Mouse (Mus musculus) limb, embryonic 12.5 days (tissue): ENCODE results near the gene Aym1. TPM values are rescaled to one million over a fixed set of nuclear protein-coding genes. Genes with fewer than 3 reads are reported as not detected.
"Not testable (repeated sequence)": the region's sequence is repeated elsewhere in the genome, so short reads cannot be mapped to it uniquely, and the experiment has no call there.

Experiments used
- ATAC-seq: fragments of 200-750 bp; cut with Nextera tagmentation; 2 replicates; pipeline ENCODE4 v1.8.0; 2017; ENCODE audit warnings: low read depth, moderate TSS enrichment; ENCODE audit not compliant: insufficient number of reproducible peaks, insufficient read depth, low FRiP score, low TSS enrichment
- H3K27ac ChIP-seq: fragments of 300-500 bp; sonication (generic); 2 replicates; pipeline ENCODE4 v1.5.1; 2016; ENCODE audit warnings: mild to moderate bottlenecking, moderate library complexity
- H3K27me3 ChIP-seq: fragments of 300-500 bp; sonication (generic); 2 replicates; pipeline ENCODE4 v1.6.1; 2016; ENCODE audit warnings: mild to moderate bottlenecking, moderate library complexity
- H3K36me3 ChIP-seq: fragments of 300-500 bp; sonication (generic); 2 replicates; pipeline ENCODE4 v1.6.1; 2016; ENCODE audit warnings: mild to moderate bottlenecking, moderate library complexity
- H3K4me1 ChIP-seq: fragments of 300-500 bp; sonication (generic); replicated peaks from 2 replicates; pipeline ENCODE4 v1.6.1; 2016
- H3K4me2 ChIP-seq: fragments of 300-500 bp; sonication (generic); 2 replicates; pipeline ENCODE4 v1.6.1; 2016; ENCODE audit warnings: mild to moderate bottlenecking, moderate library complexity
- H3K4me3 ChIP-seq: fragments of 300-500 bp; sonication (generic); replicated peaks from 2 replicates; pipeline ENCODE4 v1.5.1; 2016; ENCODE audit warnings: mild to moderate bottlenecking
- H3K9ac ChIP-seq: fragments of 300-500 bp; sonication (generic); replicated peaks from 2 replicates; pipeline ENCODE4 v1.6.1; 2016; ENCODE audit warnings: mild to moderate bottlenecking, moderate library complexity
- H3K9me3 ChIP-seq: fragments of 300-500 bp; sonication (generic); 2 replicates; pipeline ENCODE4 v1.6.1; 2016; ENCODE audit warnings: mild to moderate bottlenecking, moderate library complexity
- WGBS: fragments of 180-500 bp; shearing (Covaris S2); methylation state at CpG from one replicate; pipeline ENCODE4 v1.1.7; 2016; 5-methylcytosine and 5-hydroxymethylcytosine counted together
- polyA plus RNA-seq: library from polyadenylated mRNA; unstranded; fragments of >200 nt; fragmentation: Nextera tagmentation; extraction: Ambion mirVana; gene quantifications from 2 replicates; pipeline ENCODE4 v1.2.1, GENCODE M21; 2016

The Aym1 gene
- polyA plus RNA-seq, 1 experiment from 2014 or later, result not detected

DNA sequence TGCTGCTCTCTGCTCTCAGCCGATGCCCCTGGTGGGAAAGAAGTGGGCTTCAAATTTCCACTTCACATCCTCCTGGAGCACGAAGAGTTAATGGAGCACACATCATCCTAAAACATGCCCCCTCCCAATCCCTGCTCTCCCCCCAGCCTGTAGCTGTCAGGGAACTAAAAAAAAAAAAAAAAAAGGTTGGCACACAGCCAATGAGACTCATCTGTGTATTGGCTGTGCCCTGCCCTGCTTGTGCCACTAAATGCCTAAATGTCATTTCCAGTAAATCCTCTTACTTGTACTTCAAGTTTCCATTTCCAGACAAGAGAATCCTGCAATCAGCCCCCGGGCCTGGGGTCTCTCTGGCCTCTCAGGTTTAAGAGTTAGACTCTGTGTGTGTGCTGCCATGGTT, 562 bp downstream of the Aym1 start:
- ATAC-seq, result no peak
- 49% methylated on average over 3 of the region's 3 CpGs for WGBS
- H3K9me3 ChIP-seq, result no peaks in the 10 kb centered on the region
- no peak overlapping the region for H3K4me3 ChIP-seq
- H3K9ac ChIP-seq, result no peak overlapping the region
- H3K27ac ChIP-seq, result no peak overlapping the region
- no peak overlapping the region for H3K4me2 ChIP-seq
- peaks cover 22% of the 10 kb centered on the region for H3K4me1 ChIP-seq
- H3K27me3 ChIP-seq, result peaks cover 22% of the 10 kb centered on the region
- no peaks in the 10 kb centered on the region for H3K36me3 ChIP-seq

DNA sequence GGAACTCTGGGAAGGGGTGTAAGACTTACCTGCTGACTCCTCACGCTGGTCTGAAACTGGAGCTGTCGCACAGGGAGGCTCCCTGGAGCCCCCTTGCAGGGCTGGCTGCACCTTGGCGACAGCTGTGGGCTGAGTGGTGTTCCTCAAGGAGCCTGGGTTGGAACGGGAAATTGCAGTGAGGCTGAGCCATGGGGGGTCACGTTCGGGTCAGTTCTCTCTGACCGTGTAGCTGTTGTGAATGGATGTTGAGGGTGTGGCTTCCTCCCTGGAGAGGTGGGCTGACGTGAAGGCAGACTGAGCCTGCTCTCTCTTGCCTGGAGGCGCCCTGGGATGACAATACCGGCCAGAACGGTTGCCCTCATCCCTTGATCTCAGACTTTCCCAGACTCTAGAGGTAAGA, 1.7 kb downstream of the Aym1 start:
- no peak for ATAC-seq
- no peak overlapping the region for H3K9ac ChIP-seq
- 3% methylated on average over 11 of the region's 11 CpGs for WGBS
- H3K27me3 ChIP-seq, result peaks cover 19% of the 10 kb centered on the region
- no peaks in the 10 kb centered on the region for H3K9me3 ChIP-seq
- peaks cover 22% of the 10 kb centered on the region for H3K4me1 ChIP-seq
- H3K4me2 ChIP-seq, result 0 out of 2 replicates have a peak overlapping the region, but pooled peaks have one; percentile 6
- no peak overlapping the region for H3K4me3 ChIP-seq
- H3K36me3 ChIP-seq, result no peaks in the 10 kb centered on the region
- no peak overlapping the region; the same call in 1 of the 2 replicates for H3K27ac ChIP-seq

DNA sequence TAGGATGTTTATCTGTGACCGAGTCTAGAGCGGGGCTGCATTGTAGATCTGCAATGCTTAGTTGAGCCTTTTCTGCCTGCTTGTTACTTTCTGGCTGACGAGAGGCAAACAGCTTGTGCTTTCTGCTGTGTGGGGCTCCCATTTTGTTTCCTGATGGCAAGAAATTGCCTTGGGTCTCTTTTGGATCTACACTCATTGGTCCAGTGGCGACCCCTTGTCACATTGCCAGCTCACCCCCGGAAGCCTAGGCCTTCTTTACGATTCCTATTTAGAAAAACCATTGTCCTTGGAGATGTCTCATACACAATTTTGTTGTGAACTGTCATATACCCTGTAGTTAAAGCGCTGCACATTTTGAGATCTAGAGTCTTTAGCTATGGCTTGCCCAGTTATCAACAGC, 4.2 kb downstream of the Aym1 start:
- peaks cover 22% of the 10 kb centered on the region for H3K4me1 ChIP-seq
- 73% methylated on average over 7 of the region's 7 CpGs for WGBS
- no peak for ATAC-seq
- peaks cover 24% of the 10 kb centered on the region for H3K27me3 ChIP-seq
- no peak overlapping the region for H3K4me2 ChIP-seq
- H3K9me3 ChIP-seq, result no peaks in the 10 kb centered on the region
- H3K27ac ChIP-seq, result no peak overlapping the region
- H3K9ac ChIP-seq, result no peak overlapping the region
- H3K4me3 ChIP-seq, result no peak overlapping the region
- H3K36me3 ChIP-seq, result no peaks in the 10 kb centered on the region

DNA sequence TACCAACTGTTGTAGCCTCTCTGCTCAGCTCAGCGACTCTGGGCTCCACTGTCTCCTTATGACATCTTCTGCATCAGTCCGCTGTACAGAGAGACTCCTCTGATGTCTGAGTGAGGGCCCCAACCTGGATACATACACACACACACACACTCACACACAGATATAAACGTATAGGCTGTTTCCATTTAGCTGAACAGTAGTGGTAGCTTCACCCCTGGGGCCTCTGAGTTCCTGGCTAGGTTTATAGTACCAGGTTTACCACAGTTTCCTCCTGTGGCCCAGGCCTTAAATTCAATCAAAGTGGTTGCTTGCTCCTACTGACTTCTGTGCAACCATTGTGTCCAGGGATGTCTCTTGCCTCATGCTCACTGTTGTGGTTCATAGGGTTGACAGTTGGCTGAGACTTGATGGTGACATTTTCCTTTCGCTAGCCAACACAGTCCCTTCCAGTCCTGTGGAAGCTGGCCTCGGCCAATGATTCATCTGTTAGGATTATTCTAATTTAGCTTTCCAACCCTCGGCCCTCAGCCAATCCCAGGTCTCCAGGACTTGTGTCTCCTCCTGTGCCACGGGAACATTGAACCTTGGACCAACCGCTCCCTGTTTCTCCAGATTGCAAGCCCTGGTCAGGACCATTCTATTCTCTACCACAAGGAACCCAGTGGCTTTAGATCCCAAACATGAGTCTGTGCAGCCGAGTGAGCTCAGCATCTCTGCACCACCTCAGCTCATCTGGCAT, 5.3 kb downstream of the Aym1 start:
- Histone ChIP-seq H3K36me3 (no peaks in the 10 kb centered on the region), H3K4me3 (no peak overlapping the region), H3K4me1 (peaks cover 13% of the 10 kb centered on the region), H3K27ac (no peak overlapping the region), H3K9ac (no peak overlapping the region), H3K4me2 (no peak overlapping the region), H3K9me3 (no peaks in the 10 kb centered on the region), H3K27me3 (peaks cover 24% of the 10 kb centered on the region)
- WGBS, result 76% methylated on average over 9 of the region's 9 CpGs
- ATAC-seq, result no peak

DNA sequence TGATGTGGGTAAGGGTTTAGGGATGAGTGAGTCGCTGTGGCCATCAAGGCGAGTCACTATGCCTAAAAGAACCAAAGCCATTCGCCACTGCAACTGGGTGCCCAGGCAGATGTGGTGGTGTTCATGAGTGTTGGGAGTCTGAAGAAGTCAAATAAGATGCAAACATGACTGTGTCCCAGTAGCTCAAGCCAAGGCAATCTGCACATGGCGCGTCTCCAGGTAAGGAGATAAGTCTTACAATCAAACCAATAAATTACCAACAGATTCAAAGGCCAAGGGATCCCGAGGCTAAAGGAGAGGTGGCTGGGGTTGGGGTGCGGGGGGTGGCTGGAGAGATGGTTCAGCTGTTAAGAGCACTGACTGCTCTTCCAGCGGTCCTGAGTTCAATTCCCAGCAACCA, 6.1 kb downstream of the Aym1 start:
- 89% methylated on average over 8 of the region's 8 CpGs for WGBS
- no peak overlapping the region for H3K27ac ChIP-seq
- no peaks in the 10 kb centered on the region for H3K9me3 ChIP-seq
- ATAC-seq, result no peak
- H3K36me3 ChIP-seq, result no peaks in the 10 kb centered on the region
- H3K4me3 ChIP-seq, result no peak overlapping the region
- peaks cover 7% of the 10 kb centered on the region for H3K4me1 ChIP-seq
- H3K27me3 ChIP-seq, result peaks cover 24% of the 10 kb centered on the region
- no peak overlapping the region for H3K4me2 ChIP-seq
- no peak overlapping the region for H3K9ac ChIP-seq

DNA sequence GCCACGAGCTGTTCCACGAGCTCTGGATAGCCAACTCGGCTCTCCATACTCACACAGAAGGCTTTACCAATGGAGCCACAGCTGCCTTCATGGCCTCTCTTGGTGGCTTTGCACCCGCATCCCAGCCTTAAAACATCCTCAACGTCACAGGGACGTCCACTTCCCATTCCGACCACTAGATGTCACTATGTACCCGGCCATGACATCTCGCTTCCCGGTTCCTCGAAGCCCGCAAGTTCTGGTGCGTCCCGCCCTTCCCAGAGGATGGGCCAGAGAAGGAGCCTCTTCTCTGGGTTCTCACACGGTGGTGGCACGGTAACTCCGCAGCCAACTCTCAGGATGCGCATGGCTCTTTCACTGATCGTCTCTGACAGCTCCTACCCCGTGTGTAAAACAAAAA, 8.8 kb downstream of the Aym1 start:
- Histone ChIP-seq H3K36me3 (no peaks in the 10 kb centered on the region), H3K9ac (no peak overlapping the region), H3K27ac (no peak overlapping the region), H3K4me1 (no peaks in the 10 kb centered on the region; the same call in 1 of the 2 replicates), H3K27me3 (peaks cover 15% of the 10 kb centered on the region), H3K4me2 (0 out of 2 replicates have a peak overlapping the region, but pooled peaks have one; percentile 29), H3K9me3 (no peaks in the 10 kb centered on the region), H3K4me3 (no peak overlapping the region)
- no peak for ATAC-seq
- 6% methylated on average over 20 of the region's 20 CpGs for WGBS

DNA sequence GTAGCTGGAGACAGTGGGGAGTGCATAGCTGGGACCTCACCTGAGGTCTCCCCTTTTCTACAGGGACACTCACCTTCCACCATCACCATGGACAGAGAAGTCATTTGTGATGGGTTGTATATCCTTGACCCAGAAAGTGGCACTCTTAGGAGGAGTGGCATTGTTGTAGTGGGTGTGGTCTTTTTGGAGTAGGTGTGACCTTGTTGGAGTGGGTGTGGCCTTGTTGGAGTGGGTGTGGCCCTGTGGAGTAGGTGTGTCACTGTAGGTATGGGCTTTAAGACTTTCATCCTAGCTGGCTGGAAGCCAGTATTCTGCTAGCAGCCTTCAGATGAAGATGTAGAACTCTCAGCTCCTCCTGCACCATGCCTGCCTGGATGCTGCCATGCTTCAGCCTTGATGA, 10.6 kb downstream of the Aym1 start:
- not testable (repeated sequence) for H3K27ac ChIP-seq, H3K4me2 ChIP-seq, H3K36me3 ChIP-seq, ATAC-seq, H3K4me1 ChIP-seq, H3K9ac ChIP-seq, H3K9me3 ChIP-seq, H3K4me3 ChIP-seq
- H3K27me3 ChIP-seq, result peaks cover 21% of the 10 kb centered on the region

DNA sequence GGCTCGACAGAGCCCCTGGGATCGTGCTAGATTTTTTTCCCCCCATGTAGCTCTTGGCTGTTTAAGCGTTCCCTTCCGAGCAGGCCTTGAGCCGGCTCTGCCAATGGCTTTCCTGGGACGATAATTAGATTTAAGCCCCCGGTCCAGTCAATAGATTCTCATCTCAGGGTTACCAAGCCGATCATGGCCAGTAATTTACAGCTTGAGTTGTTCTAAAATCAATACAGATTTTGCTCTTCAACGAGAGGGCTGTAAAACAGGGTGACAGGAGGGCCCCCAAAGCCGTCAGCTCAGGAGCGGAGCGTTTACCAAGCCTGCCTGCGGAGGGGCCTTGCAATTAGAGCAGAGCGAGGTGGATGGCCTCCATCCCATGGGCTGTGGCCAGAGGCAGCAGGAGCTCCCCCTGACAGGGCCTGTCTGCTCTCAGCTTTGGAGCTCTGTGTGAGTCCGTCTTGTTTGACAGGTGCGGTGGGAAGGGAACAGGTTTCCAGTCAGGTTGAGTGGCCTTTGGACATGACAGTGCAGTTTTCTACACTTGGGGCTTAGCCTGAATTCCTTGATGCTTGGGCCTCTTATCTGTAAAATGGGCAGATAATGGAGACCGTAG, 12.3 kb downstream of the Aym1 start:
- no peaks in the 10 kb centered on the region for H3K36me3 ChIP-seq
- H3K9ac ChIP-seq, result no peak overlapping the region
- ATAC-seq, result no peak
- no peak overlapping the region for H3K4me2 ChIP-seq
- H3K4me3 ChIP-seq, result no peak overlapping the region
- peaks cover 17% of the 10 kb centered on the region for H3K4me1 ChIP-seq
- H3K9me3 ChIP-seq, result no peaks in the 10 kb centered on the region
- H3K27me3 ChIP-seq, result peaks cover 19% of the 10 kb centered on the region; the same call in 1 of the 2 replicates
- H3K27ac ChIP-seq, result no peak overlapping the region
- 73% methylated on average over 17 of the region's 17 CpGs for WGBS

DNA sequence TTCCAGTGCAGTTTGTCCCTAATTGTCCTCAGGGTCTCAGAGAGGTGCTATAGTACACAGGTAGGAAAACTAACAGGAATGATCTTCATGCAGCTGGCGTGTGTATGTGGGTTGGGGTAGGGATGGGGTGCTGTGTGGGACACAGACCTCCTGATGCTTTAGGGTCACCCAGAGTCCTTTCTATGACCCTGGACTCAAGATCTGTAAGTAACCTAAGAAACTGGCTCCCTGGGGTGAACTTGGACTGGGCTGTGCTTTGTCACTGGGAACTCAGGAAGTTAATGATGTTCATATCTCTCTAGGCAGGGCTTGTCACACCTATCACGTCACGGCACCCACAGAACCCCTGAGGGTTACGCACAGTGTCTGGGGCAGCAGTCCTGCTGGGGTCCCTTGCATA, 15.4 kb downstream of the Aym1 start:
- H3K36me3 ChIP-seq, result no peaks in the 10 kb centered on the region
- H3K9ac ChIP-seq, result no peak overlapping the region; the same call in 1 of the 2 replicates
- H3K27ac ChIP-seq, result no peak overlapping the region
- 70% methylated on average over 4 of the region's 4 CpGs for WGBS
- H3K4me2 ChIP-seq, result peak overlapping the region; percentile 58; the same call in 1 of the 2 replicates
- peaks cover 29% of the 10 kb centered on the region for H3K4me1 ChIP-seq
- H3K27me3 ChIP-seq, result peaks cover 12% of the 10 kb centered on the region; the same call in 1 of the 2 replicates
- ATAC-seq, result no peak
- H3K9me3 ChIP-seq, result no peaks in the 10 kb centered on the region
- no peak overlapping the region for H3K4me3 ChIP-seq

DNA sequence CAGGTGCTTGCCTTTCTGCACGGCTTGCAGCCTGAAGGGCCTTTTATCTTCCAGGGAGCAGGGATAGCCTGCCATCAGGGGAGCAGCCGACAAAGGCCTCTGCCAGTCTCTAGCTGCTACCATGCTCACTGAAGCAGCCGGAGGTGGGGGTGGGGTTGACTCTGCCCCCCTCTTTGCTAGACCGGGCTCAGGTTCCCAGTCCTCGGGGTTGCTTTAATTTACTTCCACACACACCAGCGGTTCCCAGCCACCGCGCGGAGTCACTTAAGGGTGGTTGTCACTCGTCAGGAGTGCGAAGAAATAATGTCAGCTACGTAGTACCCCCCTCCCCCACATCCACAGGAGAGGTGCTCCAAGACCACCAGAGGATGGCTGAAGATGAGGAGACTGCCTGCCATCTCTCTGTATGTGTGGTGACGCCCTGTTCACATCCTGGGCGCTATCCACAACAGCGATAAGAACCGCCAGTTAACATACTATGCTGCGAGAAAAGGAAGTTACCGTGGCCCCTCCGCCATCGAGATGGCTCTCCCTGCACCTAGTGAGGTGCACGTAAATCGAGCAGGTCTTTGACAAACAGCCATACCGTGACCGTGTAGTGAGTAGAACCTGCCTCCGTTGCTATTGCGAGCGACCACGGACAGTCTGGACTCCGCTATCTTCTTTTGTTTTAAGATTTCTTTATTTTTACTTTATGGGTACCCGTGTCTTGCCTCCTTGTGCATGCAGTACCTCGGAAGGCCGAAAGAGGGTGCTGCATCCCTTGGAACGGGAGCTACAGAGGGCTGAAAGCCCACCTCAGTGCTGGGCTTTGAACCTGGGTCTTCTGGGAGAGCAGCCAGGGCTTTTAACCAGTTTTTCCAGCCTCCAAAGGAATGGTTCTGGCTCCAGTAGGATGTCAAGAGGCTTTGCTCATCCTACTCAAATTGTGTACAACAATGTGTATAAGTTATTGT, 16.2 kb downstream of the Aym1 start:
- Histone ChIP-seq H3K9me3 (no peaks in the 10 kb centered on the region), H3K4me3 (peak overlapping the region; percentile 31), H3K9ac (peak overlapping the region; percentile 40), H3K27ac (peak overlapping the region; percentile 74), H3K4me2 (peak overlapping the region; percentile 58), H3K36me3 (no peaks in the 10 kb centered on the region), H3K27me3 (peaks cover 12% of the 10 kb centered on the region; the same call in 1 of the 2 replicates), H3K4me1 (peaks cover 29% of the 10 kb centered on the region)
- ATAC-seq, result peak; percentile 48
- WGBS, result 4% methylated on average over 33 of the region's 33 CpGs

DNA sequence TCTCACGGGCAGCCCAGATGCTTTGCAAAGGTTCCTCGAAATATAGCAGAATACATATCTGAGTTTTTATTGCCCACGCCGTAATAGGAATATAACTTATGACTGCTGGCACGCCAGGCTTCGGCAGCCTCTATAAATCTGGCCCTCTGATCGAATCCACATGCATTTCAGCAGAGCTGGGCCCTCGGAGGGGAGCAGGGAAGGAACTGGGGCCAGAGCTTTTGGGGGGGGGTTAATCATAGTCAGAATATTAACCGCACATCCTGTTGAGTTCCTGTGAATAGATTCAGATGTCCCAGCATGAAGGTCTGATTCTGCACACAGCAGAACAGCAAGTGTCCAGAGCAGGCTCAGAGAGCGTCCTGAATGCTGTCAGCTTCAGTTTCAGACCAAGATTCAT, 17.2 kb downstream of the Aym1 start:
- Histone ChIP-seq H3K4me2 (peak overlapping the region; percentile 8; the same call in 1 of the 2 replicates), H3K4me3 (no peak overlapping the region), H3K9ac (no peak overlapping the region), H3K27ac (peak overlapping the region; percentile 74), H3K36me3 (no peaks in the 10 kb centered on the region), H3K4me1 (peaks cover 29% of the 10 kb centered on the region), H3K9me3 (no peaks in the 10 kb centered on the region), H3K27me3 (peaks cover 12% of the 10 kb centered on the region; the same call in 1 of the 2 replicates)
- no peak for ATAC-seq
- 41% methylated on average over 10 of the region's 10 CpGs for WGBS
